Mouse (Mus musculus) liver, postnatal 0 days (tissue): ENCODE results near the gene Evi5.

Experiments
- CTCF ChIP-seq: sonication (generic); IDR thresholded peaks from 2 replicates; pipeline ENCODE4 v1.5.1; 2016; ENCODE audit warnings: antibody characterized with exemption, low read depth
- EP300 ChIP-seq: IDR thresholded peaks from 2 replicates; pipeline ENCODE4 v1.6.1; 2016; ENCODE audit warnings: antibody characterized with exemption, low read depth, mild to moderate bottlenecking

DNA sequence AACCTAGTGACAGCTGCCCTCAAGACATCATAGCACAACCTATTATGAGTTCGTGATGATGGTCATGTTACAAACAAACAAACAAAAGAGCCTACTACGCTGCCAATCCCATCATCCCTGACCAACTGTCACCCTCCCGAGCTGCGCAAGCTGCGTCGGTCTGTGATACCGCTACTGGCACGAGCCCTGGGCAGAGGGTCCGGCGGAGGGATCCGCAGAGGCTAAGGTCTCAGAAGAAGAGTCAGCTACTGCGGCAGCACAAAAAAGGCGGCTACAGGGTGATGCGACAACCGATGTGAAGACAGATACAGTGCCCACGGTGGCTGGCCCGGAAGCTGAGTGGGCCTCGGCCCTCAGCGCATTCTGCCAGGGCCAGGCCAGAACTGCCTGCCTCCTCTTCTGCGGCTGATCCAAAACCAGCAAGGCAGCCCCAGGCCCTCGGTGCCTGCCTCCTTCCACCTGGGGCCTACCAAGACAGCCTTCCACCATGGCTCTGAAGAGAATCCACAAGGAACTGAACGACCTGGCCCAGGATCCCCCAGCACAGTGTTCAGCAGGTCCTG lies 44.8 kb downstream of the Evi5 start, which contains the start of gene Ube2d2b:
- TF ChIP-seq EP300 (no peak), CTCF (no peak)
